In genomic region chr19:11724275-11724674, GRCm38 (mm10) we compare ENCODE assay signal across 29 mouse cellular contexts. TPM values are rescaled to one million over a fixed set of nuclear protein-coding genes. Genes with fewer than 3 reads are reported as not detected.
A peak's percentile ranks its signal among the peaks of the same experiment; 100 is the strongest.
DNase-seq lines count a peak whose midpoint lies in the region; ATAC-seq lines count a peak whose summit lies in the region.
"Had no signal": no experiment of that assay in that cellular context is flagged by ENCODE, and none has a peak within 500 bp of the region (broad histone marks: within the 10 kb centered on the region; RNA-seq: fewer than 3 reads in every experiment).

No protein-coding gene starts in this region.

- no peak overlapping the region for H3K9ac ChIP-seq in lung, embryonic 16.5 days (ENCODE audit: low read length)
- H3K9ac ChIP-seq in stomach, embryonic 15.5 days, result no peak overlapping the region
- no peak overlapping the region for H3K9ac ChIP-seq in forebrain, embryonic 11.5 days (ENCODE audit: low read length)
- H3K9ac ChIP-seq: embryonic facial prominence, embryonic 15.5 days; forebrain, embryonic 15.5 days; heart, embryonic 12.5 days; hindbrain, embryonic 14.5 days had no signal

- no peak overlapping the region for H3K4me2 ChIP-seq in lung, embryonic 16.5 days (ENCODE audit: low read depth, low read length)
- no peak overlapping the region for H3K4me2 ChIP-seq in stomach, embryonic 15.5 days
- H3K4me2 ChIP-seq in forebrain, embryonic 11.5 days (ENCODE audit: low read depth, low read length, severe bottlenecking), result no peak overlapping the region
- H3K4me2 ChIP-seq: embryonic facial prominence, embryonic 15.5 days; forebrain, embryonic 15.5 days; heart, embryonic 12.5 days; hindbrain, embryonic 14.5 days had no signal

- ATAC-seq in lung, embryonic 16.5 days (ENCODE audit: low read depth), result peak; percentile 92
- peak; percentile 43 for ATAC-seq in stomach, embryonic 15.5 days (ENCODE audit: insufficient read depth, low FRiP score, low read depth)
- ATAC-seq in cerebellum, adult (ENCODE audit: insufficient number of reproducible peaks, low FRiP score, low TSS enrichment), result no peak
- no peak for ATAC-seq in forebrain, embryonic 11.5 days (replicated peaks; ENCODE audit: low FRiP score)
- ATAC-seq: CD4-positive, CD25-positive, alpha-beta regulatory T cell, adult 4 months; forebrain, embryonic 15.5 days had no signal

- peak; percentile 47 to 64 for DNase-seq in lung, adult 18-20 months
- DNase-seq in lung, postnatal 25 days (ENCODE audit: low spot score), result peak; percentile 50
- DNase-seq in cerebellum, adult 11-12 months, result no peak
- DNase-seq in adrenal gland, adult 8-10 months, result no peak
- no peak for DNase-seq in forebrain, embryonic 11.5 days (ENCODE audit: low spot score)
- DNase-seq: adrenal gland, postnatal 10 days; B cell, adult 2 months; cerebellum, adult 18-20 months; cerebellum, adult 9-11 months; gastrocnemius, postnatal 10 days; heart, adult 2 months had no signal

- H3K27me3 ChIP-seq in lung, embryonic 16.5 days (ENCODE audit: control insufficient read depth, insufficient read depth, low read depth, low read length), result no peaks in the 10 kb centered on the region
- H3K27me3 ChIP-seq in stomach, embryonic 15.5 days (replicated peaks), result no peaks in the 10 kb centered on the region
- H3K27me3 ChIP-seq in forebrain, embryonic 11.5 days (ENCODE audit: control insufficient read depth, insufficient read depth, low read length), result no peaks in the 10 kb centered on the region
- H3K27me3 ChIP-seq: embryonic facial prominence, embryonic 15.5 days; forebrain, embryonic 15.5 days; heart, embryonic 12.5 days had no signal

- H3K9me3 ChIP-seq in lung, embryonic 16.5 days (ENCODE audit: control insufficient read depth, low read length), result no peaks in the 10 kb centered on the region
- H3K9me3 ChIP-seq in stomach, embryonic 15.5 days, result no peaks in the 10 kb centered on the region
- H3K9me3 ChIP-seq in forebrain, embryonic 11.5 days (ENCODE audit: control insufficient read depth, low read length), result no peaks in the 10 kb centered on the region
- H3K9me3 ChIP-seq: embryonic facial prominence, embryonic 15.5 days; forebrain, embryonic 10.5 days; forebrain, embryonic 15.5 days; G1E; heart, embryonic 12.5 days; hindbrain, embryonic 10.5 days had no signal

- H3K27ac ChIP-seq in lung, embryonic 16.5 days (ENCODE audit: low read length), result no peak overlapping the region
- H3K27ac ChIP-seq in stomach, embryonic 15.5 days, result no peak overlapping the region
- H3K27ac ChIP-seq in forebrain, embryonic 11.5 days (ENCODE audit: low read depth, low read length), result no peak overlapping the region
- H3K27ac ChIP-seq: embryonic facial prominence, embryonic 15.5 days; forebrain, embryonic 10.5 days; forebrain, embryonic 15.5 days; heart, adult 2 months; hindbrain, embryonic 10.5 days; hindbrain, embryonic 14.5 days had no signal

- H3K4me3 ChIP-seq in lung, embryonic 16.5 days (ENCODE audit: low read length), result no peak overlapping the region
- no peak overlapping the region for H3K4me3 ChIP-seq in stomach, embryonic 15.5 days (replicated peaks)
- no peak overlapping the region for H3K4me3 ChIP-seq in forebrain, embryonic 11.5 days (ENCODE audit: low read depth, low read length)
- H3K4me3 ChIP-seq: embryonic facial prominence, embryonic 15.5 days; erythroblast, embryonic 14.5 days; forebrain, embryonic 10.5 days; forebrain, embryonic 15.5 days; heart, adult 2 months; heart, embryonic 12.5 days; hindbrain, embryonic 10.5 days had no signal

- H3K4me1 ChIP-seq in lung, embryonic 16.5 days (replicated peaks; ENCODE audit: control insufficient read depth, insufficient read depth, low read length), result peaks cover 4% of the 10 kb centered on the region; the same call in 1 of the 2 replicates
- no peaks in the 10 kb centered on the region; the same call in 1 of the 2 replicates for H3K4me1 ChIP-seq in stomach, embryonic 15.5 days
- H3K4me1 ChIP-seq in forebrain, embryonic 11.5 days (replicated peaks; ENCODE audit: control insufficient read depth, insufficient read depth, low read length), result no peaks in the 10 kb centered on the region
- H3K4me1 ChIP-seq: embryonic facial prominence, embryonic 15.5 days; forebrain, embryonic 10.5 days; forebrain, embryonic 15.5 days; heart, embryonic 12.5 days; hindbrain, embryonic 10.5 days had no signal

- no peaks in the 10 kb centered on the region for H3K36me3 ChIP-seq in lung, embryonic 16.5 days (ENCODE audit: control insufficient read depth, insufficient read depth, low read length)
- H3K36me3 ChIP-seq in stomach, embryonic 15.5 days, result no peaks in the 10 kb centered on the region
- no peaks in the 10 kb centered on the region for H3K36me3 ChIP-seq in forebrain, embryonic 11.5 days (ENCODE audit: control insufficient read depth, insufficient read depth, low read length)
- H3K36me3 ChIP-seq: embryonic facial prominence, embryonic 15.5 days; forebrain, embryonic 10.5 days; forebrain, embryonic 15.5 days; G1E; heart, embryonic 12.5 days; hindbrain, embryonic 10.5 days had no signal

- WGBS in lung, embryonic 16.5 days, result 25% methylated on average over 6 of the region's 6 CpGs
- 26% methylated on average over 6 of the region's 6 CpGs for WGBS in stomach, embryonic 15.5 days
- 83% methylated on average over 6 of the region's 6 CpGs for WGBS in forebrain, embryonic 11.5 days

RNA-seq across cellular contexts. Expression of gene Gif, which starts 23.1 kb away (rescaled TPM):
- polyA plus RNA-seq in lung, embryonic 16.5 days (2015; fragmentation: Nextera tagmentation; extraction: Ambion mirVana), result 0.70 and 1.3 TPM in 2 replicates
- polyA plus RNA-seq in stomach, embryonic 15.5 days (2015; fragmentation: Nextera tagmentation; extraction: Ambion mirVana), result 1.4 and 4.0 TPM in 2 replicates
- not detected for total RNA-seq in adrenal gland, adult 8-10 months (2022)
- polyA plus RNA-seq in forebrain, embryonic 11.5 days (2014; fragmentation: Nextera tagmentation; extraction: Ambion mirVana), result not detected in 2 replicates
- total RNA-seq: adrenal gland, postnatal 10 days; adrenal gland, postnatal 4 days; G1E; gastrocnemius, postnatal 10 days; heart, adult 2 months; heart, postnatal 25 days had no signal
- polyA plus RNA-seq: brain, embryonic 14.5 days; CD4-positive, CD25-positive, alpha-beta regulatory T cell, adult 4 months; embryonic facial prominence, embryonic 11.5 days; embryonic facial prominence, embryonic 15.5 days; erythroblast, embryonic 14.5 days; forebrain, embryonic 10.5 days; forebrain, embryonic 15.5 days; G1E; gonadal fat pad, adult 2 months; heart, adult 2 months; heart, embryonic 12.5 days; heart, embryonic 16.5 days; hindbrain, embryonic 10.5 days; hindbrain, embryonic 14.5 days had no signal

RNA-seq across cellular contexts. Expression of gene Oosp3, which starts 27.4 kb away (rescaled TPM):
- not detected in 2 replicates for polyA plus RNA-seq in lung, embryonic 16.5 days (2015; fragmentation: Nextera tagmentation; extraction: Ambion mirVana)
- not detected in 2 replicates for polyA plus RNA-seq in stomach, embryonic 15.5 days (2015; fragmentation: Nextera tagmentation; extraction: Ambion mirVana)
- not detected for total RNA-seq in adrenal gland, adult 8-10 months (2022)
- not detected in 2 replicates for polyA plus RNA-seq in forebrain, embryonic 11.5 days (2014; fragmentation: Nextera tagmentation; extraction: Ambion mirVana)
- total RNA-seq: adrenal gland, postnatal 10 days; adrenal gland, postnatal 4 days; G1E; gastrocnemius, postnatal 10 days; heart, adult 2 months; heart, postnatal 25 days had no signal
- polyA plus RNA-seq: brain, embryonic 14.5 days; CD4-positive, CD25-positive, alpha-beta regulatory T cell, adult 4 months; embryonic facial prominence, embryonic 11.5 days; embryonic facial prominence, embryonic 15.5 days; erythroblast, embryonic 14.5 days; forebrain, embryonic 10.5 days; forebrain, embryonic 15.5 days; G1E; gonadal fat pad, adult 2 months; heart, adult 2 months; heart, embryonic 12.5 days; heart, embryonic 16.5 days; hindbrain, embryonic 10.5 days; hindbrain, embryonic 14.5 days had no signal

RNA-seq across cellular contexts. Expression of gene Oosp1, which starts 33.3 kb away (rescaled TPM):
- not detected in 2 replicates for polyA plus RNA-seq in lung, embryonic 16.5 days (2015; fragmentation: Nextera tagmentation; extraction: Ambion mirVana)
- not detected in 2 replicates for polyA plus RNA-seq in stomach, embryonic 15.5 days (2015; fragmentation: Nextera tagmentation; extraction: Ambion mirVana)
- 1 to 10 TPM in 2 of 4 experiments, not detected in 2; 5.4 to 5.5 TPM for total RNA-seq in adrenal gland, adult 8-10 months (2022)
- polyA plus RNA-seq in forebrain, embryonic 11.5 days (2014; fragmentation: Nextera tagmentation; extraction: Ambion mirVana), result not detected in 2 replicates
- total RNA-seq: gastrocnemius, postnatal 10 days; heart, adult 2 months; heart, postnatal 25 days had no signal
- polyA plus RNA-seq: brain, embryonic 14.5 days; CD4-positive, CD25-positive, alpha-beta regulatory T cell, adult 4 months; embryonic facial prominence, embryonic 11.5 days; embryonic facial prominence, embryonic 15.5 days; erythroblast, embryonic 14.5 days; forebrain, embryonic 10.5 days; forebrain, embryonic 15.5 days; G1E; gonadal fat pad, adult 2 months; heart, adult 2 months; heart, embryonic 12.5 days; heart, embryonic 16.5 days; hindbrain, embryonic 10.5 days; hindbrain, embryonic 14.5 days had no signal

RNA-seq across cellular contexts. Expression of gene Mrpl16, which starts 45.9 kb away (rescaled TPM):
- polyA plus RNA-seq in lung, embryonic 16.5 days (2015; fragmentation: Nextera tagmentation; extraction: Ambion mirVana), result 36.2 and 40.4 TPM in 2 replicates
- 52.2 and 53.5 TPM in 2 replicates for polyA plus RNA-seq in stomach, embryonic 15.5 days (2015; fragmentation: Nextera tagmentation; extraction: Ambion mirVana)
- total RNA-seq in adrenal gland, adult 8-10 months (2022), result 10 to 100 TPM; 68.1 to 71.4 (median 68.8) TPM
- 54.3 and 54.9 TPM in 2 replicates for polyA plus RNA-seq in forebrain, embryonic 11.5 days (2014; fragmentation: Nextera tagmentation; extraction: Ambion mirVana)

Comparison
In these comparisons a context has a peak if more than half of its experiments do, and no peak if none do; other contexts are left out.
1. DNase-seq: peak in lung, adult 18-20 months (2 of 2) and lung, postnatal 25 days (single experiment); none in cerebellum, adult 11-12 months (single experiment), adrenal gland, adult 8-10 months (single experiment) and forebrain, embryonic 11.5 days (single experiment).
2. ATAC-seq: peak in lung, embryonic 16.5 days (single experiment) and stomach, embryonic 15.5 days (single experiment); none in cerebellum, adult (single experiment) and forebrain, embryonic 11.5 days (single experiment).